Mouse (Mus musculus) layer of hippocampus, adult 2 months (tissue): ENCODE data around the gene Edem3. TPM values are rescaled to one million over a fixed set of nuclear protein-coding genes. Genes with fewer than 3 reads are reported as not detected.

Experiments used
- DNase-seq, 2 experiments: peaks; one replicate each; pipeline ENCODE4 v3.0.0; 2022; ENCODE audit warnings: low spot score in 2 of 2
- H3K27ac ChIP-seq: fragments of 200-600 bp; 2 replicates; pipeline ENCODE4 v1.8.1; 2022
- H3K4me3 ChIP-seq: fragments of 200-600 bp; 2 replicates; pipeline ENCODE4 v1.8.1; 2022; ENCODE audit warnings: mild to moderate bottlenecking
- CTCF ChIP-seq: fragments of 200-600 bp; conservative IDR thresholded peaks from 2 replicates; pipeline ENCODE4 v1.8.1; 2022; ENCODE audit warnings: antibody characterized with exemption, mild to moderate bottlenecking, moderate library complexity
- long read RNA-seq, 2 experiments: library from polyadenylated mRNA; stranded (forward); transcript quantifications; one replicate each; pipeline ENCODE4 v2.0.0; 2021; ENCODE audit warnings: borderline mapping rate in 2 of 2
- total RNA-seq, 2 experiments: library from RNA; stranded (reverse); gene quantifications; 2 replicates each; pipeline ENCODE4 v1.2.3; 2021

Edem3 gene
- total RNA-seq, result 10 to 100 TPM; 36.1 to 40.5 TPM
- long read RNA-seq, experiment 1, full-length matches to known transcripts, result 18 of 32 reads
- long read RNA-seq, experiment 1, partial matches to known transcripts, result 8 of 32 reads
- long read RNA-seq, experiment 1, other reads (novel, unspliced or antisense), result 6 of 32 reads
- long read RNA-seq, experiment 2, full-length matches to known transcripts, result 18 of 30 reads
- long read RNA-seq, experiment 2, partial matches to known transcripts, result 4 of 30 reads
- long read RNA-seq, experiment 2, other reads (novel, unspliced or antisense), result 8 of 30 reads

GRCm38 (mm10) chr1:151754881-151755659 lies at the start of gene Edem3:
TSS of gene Edem3 (plus strand) at chr1:151755371.
- peak; percentile 96 to 100 for DNase-seq
- no peak for TF ChIP-seq CTCF
- Histone ChIP-seq H3K27ac (peak within 1 kb of the TSS; percentile 90), H3K4me3 (peak within 1 kb of the TSS; percentile 87)

GRCm38 (mm10) chr1:151705723-151706396 lies 49.3 kb upstream of the Edem3 start:
- TF ChIP-seq CTCF, result peak; percentile 100
- Histone ChIP-seq H3K27ac (no peak overlapping the region), H3K4me3 (peak overlapping the region; percentile 8; the same call in 1 of the 2 replicates)
- DNase-seq, result peak; percentile 77 to 94

GRCm38 (mm10) chr1:151706397-151706752 lies 48.8 kb upstream of the Edem3 start:
- H3K27ac ChIP-seq, result no peak overlapping the region
- TF ChIP-seq CTCF, result no peak
- H3K4me3 ChIP-seq, result no peak overlapping the region
- DNase-seq, result no peak

- Histone ChIP-seq H3K27ac (no peak overlapping the region), H3K4me3 (no peak overlapping the region)
- DNase-seq, result no peak
- TF ChIP-seq CTCF, result no peak
Measured at GRCm38 (mm10) chr1:151708966-151709733, 46.0 kb upstream of the Edem3 start.

GRCm38 (mm10) chr1:151709734-151710022 lies 45.5 kb upstream of the Edem3 start:
- H3K4me3 ChIP-seq, result no peak overlapping the region
- no peak for DNase-seq
- no peak overlapping the region for H3K27ac ChIP-seq
- no peak for TF ChIP-seq CTCF

- Histone ChIP-seq H3K27ac (no peak overlapping the region), H3K4me3 (no peak overlapping the region)
- no peak for DNase-seq
- no peak for TF ChIP-seq CTCF
Measured at GRCm38 (mm10) chr1:151710424-151711055, 44.6 kb upstream of the Edem3 start.

- H3K4me3 ChIP-seq, result no peak overlapping the region
- DNase-seq, result no peak
- no peak for TF ChIP-seq CTCF
- no peak overlapping the region for H3K27ac ChIP-seq
Measured at GRCm38 (mm10) chr1:151711062-151711461, 44.1 kb upstream of the Edem3 start.

GRCm38 (mm10) chr1:151712664-151713063 lies 42.5 kb upstream of the Edem3 start:
- DNase-seq, result no peak
- no peak overlapping the region for H3K27ac ChIP-seq
- H3K4me3 ChIP-seq, result no peak overlapping the region
- no peak for TF ChIP-seq CTCF

GRCm38 (mm10) chr1:151713622-151714021 lies 41.5 kb upstream of the Edem3 start:
- Histone ChIP-seq H3K4me3 (no peak overlapping the region), H3K27ac (no peak overlapping the region)
- DNase-seq, result no peak
- TF ChIP-seq CTCF, result no peak

GRCm38 (mm10) chr1:151716024-151716710 lies 39.0 kb upstream of the Edem3 start:
- H3K4me3 ChIP-seq, result no peak overlapping the region
- TF ChIP-seq CTCF, result peak; percentile 53
- H3K27ac ChIP-seq, result no peak overlapping the region
- no peak for DNase-seq

GRCm38 (mm10) chr1:151717624-151718023 lies 37.5 kb upstream of the Edem3 start:
- Histone ChIP-seq H3K4me3 (no peak overlapping the region), H3K27ac (no peak overlapping the region)
- DNase-seq, result no peak
- no peak for TF ChIP-seq CTCF

- no peak overlapping the region for H3K27ac ChIP-seq
- DNase-seq, result no peak
- no peak overlapping the region for H3K4me3 ChIP-seq
- TF ChIP-seq CTCF, result no peak
Measured at GRCm38 (mm10) chr1:151718575-151718974, 36.6 kb upstream of the Edem3 start.
